Mouse (Mus musculus): ENCODE measurements around the gene Olfr775. TPM values are rescaled to one million over a fixed set of nuclear protein-coding genes. Genes with fewer than 3 reads are reported as not detected.

Gene Olfr775
- not detected in 2 replicates for polyA plus RNA-seq (2015; fragmentation: Nextera tagmentation; extraction: Ambion mirVana)

DNA sequence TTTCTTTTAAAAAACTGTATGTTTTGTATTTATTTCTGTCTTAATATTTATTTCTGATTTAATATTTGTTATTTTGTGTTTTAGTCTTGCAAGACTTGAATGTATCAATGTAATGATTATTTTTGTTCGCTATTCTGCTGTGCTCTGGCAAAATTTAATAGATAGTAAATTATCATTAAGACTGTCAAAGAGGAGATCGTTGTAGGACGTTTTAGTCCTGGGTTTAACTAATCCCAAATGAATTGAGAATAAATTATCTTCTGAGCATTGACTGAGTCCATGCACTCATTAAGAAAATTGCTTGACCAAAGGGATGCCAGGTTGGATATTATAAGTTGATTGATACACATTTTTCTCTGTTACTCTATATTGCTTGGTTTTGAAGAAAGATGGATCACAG is at the start of gene Olfr775:
Gene Olfr775 (plus strand): TSS at position 301 of the 400 bp plus-strand sequence.
- Histone ChIP-seq H3K4me1 (ENCODE audit: control insufficient read depth, low read depth, low read length) (no peaks in the 10 kb centered on the region), H3K4me3 (ENCODE audit: low read depth, low read length) (no peak within 1 kb of the TSS), H3K9ac (ENCODE audit: low read depth, low read length) (no peak within 1 kb of the TSS), H3K9me3 (replicated peaks; ENCODE audit: control insufficient read depth, low read length) (no peaks in the 10 kb centered on the region), H3K36me3 (ENCODE audit: control insufficient read depth, insufficient read depth) (no peaks in the 10 kb centered on the region), H3K4me2 (ENCODE audit: low read depth, low read length) (no peak within 1 kb of the TSS), H3K27ac (ENCODE audit: low read length) (no peak within 1 kb of the TSS), H3K27me3 (ENCODE audit: control insufficient read depth, insufficient read depth, low read depth, low read length) (no peaks in the 10 kb centered on the region)
- WGBS (ENCODE audit: insufficient replicate concordance), result 53% methylated on average over 3 of the region's 3 CpGs
- no peak for ATAC-seq (ENCODE audit: low read depth)

DNA sequence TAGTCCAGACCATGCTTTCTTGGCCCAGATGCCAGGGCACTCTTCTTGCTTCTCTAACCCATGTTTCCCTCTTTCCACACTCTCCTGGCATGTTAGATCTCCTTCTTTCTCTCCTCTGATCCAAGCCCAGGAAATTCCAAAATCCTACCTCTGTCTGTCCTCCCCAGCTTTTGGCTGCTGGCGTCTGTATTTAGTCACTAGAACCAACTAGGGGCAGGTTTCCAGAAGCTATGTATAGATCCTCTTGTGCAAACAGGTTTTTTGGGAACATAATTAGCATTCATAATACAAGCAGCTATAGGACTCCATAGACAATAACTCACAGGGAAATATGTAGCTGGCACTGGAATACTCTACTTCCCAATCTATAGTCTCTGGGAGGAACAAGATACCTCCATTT is 17.5 kb upstream of the Olfr775 start:
- no peak for ATAC-seq (ENCODE audit: low read depth)
- H3K36me3 ChIP-seq (ENCODE audit: control insufficient read depth, insufficient read depth), result no peaks in the 10 kb centered on the region
- H3K9me3 ChIP-seq (replicated peaks; ENCODE audit: control insufficient read depth, low read length), result peaks cover 5% of the 10 kb centered on the region
- no peak overlapping the region for H3K4me2 ChIP-seq (ENCODE audit: low read depth, low read length)
- no peaks in the 10 kb centered on the region for H3K4me1 ChIP-seq (ENCODE audit: control insufficient read depth, low read depth, low read length)
- H3K27me3 ChIP-seq (ENCODE audit: control insufficient read depth, insufficient read depth, low read depth, low read length), result no peaks in the 10 kb centered on the region
- H3K27ac ChIP-seq (ENCODE audit: low read length), result no peak overlapping the region
- 50% methylated on average over 1 of the region's 1 CpGs for WGBS (ENCODE audit: insufficient replicate concordance)
- H3K9ac ChIP-seq (ENCODE audit: low read depth, low read length), result no peak overlapping the region
- H3K4me3 ChIP-seq (ENCODE audit: low read depth, low read length), result no peak overlapping the region

DNA sequence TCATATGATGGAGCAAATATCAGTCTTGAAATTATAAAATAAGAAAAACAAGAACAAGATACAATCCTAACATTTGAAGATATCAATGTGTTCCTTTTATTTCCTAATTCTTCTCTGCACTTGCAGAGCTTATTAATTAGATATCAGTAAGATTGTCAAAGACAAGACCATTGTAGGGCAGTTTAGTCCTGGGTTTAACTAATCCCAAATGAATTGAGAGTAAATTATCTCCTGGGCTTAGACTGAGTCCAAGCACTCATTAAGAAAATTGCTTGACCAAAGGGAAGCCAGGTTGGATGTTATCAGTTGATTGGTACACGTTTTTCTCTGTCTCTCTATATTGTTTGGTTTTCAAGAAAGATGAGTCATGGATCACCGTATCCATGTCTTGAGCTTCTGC is 12.3 kb upstream of the Olfr775 start, which contains the start of gene Olfr774:
Gene Olfr774 (plus strand): TSS at position 301 of the 400 bp plus-strand sequence.
- Histone ChIP-seq H3K36me3 (ENCODE audit: control insufficient read depth, insufficient read depth) (no peaks in the 10 kb centered on the region), H3K4me3 (ENCODE audit: low read depth, low read length) (no peak within 1 kb of the TSS), H3K27me3 (ENCODE audit: control insufficient read depth, insufficient read depth, low read depth, low read length) (no peaks in the 10 kb centered on the region), H3K9me3 (replicated peaks; ENCODE audit: control insufficient read depth, low read length) (peaks cover 3% of the 10 kb centered on the region; the same call in 1 of the 2 replicates), H3K4me1 (ENCODE audit: control insufficient read depth, low read depth, low read length) (no peaks in the 10 kb centered on the region), H3K9ac (ENCODE audit: low read depth, low read length) (no peak within 1 kb of the TSS), H3K4me2 (ENCODE audit: low read depth, low read length) (no peak within 1 kb of the TSS), H3K27ac (ENCODE audit: low read length) (no peak within 1 kb of the TSS)
- no peak for ATAC-seq (ENCODE audit: low read depth)
- WGBS (ENCODE audit: insufficient replicate concordance), result 47% methylated on average over 2 of the region's 2 CpGs

DNA sequence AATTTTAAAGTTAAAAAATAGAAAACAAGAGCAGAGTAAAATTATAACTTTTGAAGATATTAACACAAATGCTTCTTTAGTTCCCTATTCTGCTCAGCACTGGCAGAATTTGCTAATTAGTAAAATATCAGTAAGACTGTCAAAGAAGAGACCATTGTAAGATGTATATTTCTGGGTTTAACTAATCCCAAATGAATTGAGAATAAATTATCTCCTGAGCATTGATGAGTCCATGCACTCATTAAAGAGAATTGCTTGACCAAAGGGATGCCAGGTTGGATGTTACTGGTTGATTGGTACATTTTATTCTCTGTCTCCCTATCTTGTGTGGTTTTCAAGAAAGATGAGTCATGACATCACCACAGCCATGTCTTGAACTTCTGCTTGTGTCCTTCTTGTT is 10.6 kb downstream of the Olfr775 start, which contains the start of gene Olfr776:
Gene Olfr776 (plus strand): TSS at position 301 of the 400 bp plus-strand sequence.
- H3K36me3 ChIP-seq (ENCODE audit: control insufficient read depth, insufficient read depth), result no peaks in the 10 kb centered on the region
- H3K4me1 ChIP-seq (ENCODE audit: control insufficient read depth, low read depth, low read length), result no peaks in the 10 kb centered on the region
- no peak for ATAC-seq (ENCODE audit: low read depth)
- no peak within 1 kb of the TSS for H3K27ac ChIP-seq (ENCODE audit: low read length)
- H3K4me2 ChIP-seq (ENCODE audit: low read depth, low read length), result no peak within 1 kb of the TSS
- H3K9ac ChIP-seq (ENCODE audit: low read depth, low read length), result no peak within 1 kb of the TSS
- no peaks in the 10 kb centered on the region for H3K9me3 ChIP-seq (replicated peaks; ENCODE audit: control insufficient read depth, low read length)
- H3K4me3 ChIP-seq (ENCODE audit: low read depth, low read length), result no peak within 1 kb of the TSS
- no peaks in the 10 kb centered on the region for H3K27me3 ChIP-seq (ENCODE audit: control insufficient read depth, insufficient read depth, low read depth, low read length)

DNA sequence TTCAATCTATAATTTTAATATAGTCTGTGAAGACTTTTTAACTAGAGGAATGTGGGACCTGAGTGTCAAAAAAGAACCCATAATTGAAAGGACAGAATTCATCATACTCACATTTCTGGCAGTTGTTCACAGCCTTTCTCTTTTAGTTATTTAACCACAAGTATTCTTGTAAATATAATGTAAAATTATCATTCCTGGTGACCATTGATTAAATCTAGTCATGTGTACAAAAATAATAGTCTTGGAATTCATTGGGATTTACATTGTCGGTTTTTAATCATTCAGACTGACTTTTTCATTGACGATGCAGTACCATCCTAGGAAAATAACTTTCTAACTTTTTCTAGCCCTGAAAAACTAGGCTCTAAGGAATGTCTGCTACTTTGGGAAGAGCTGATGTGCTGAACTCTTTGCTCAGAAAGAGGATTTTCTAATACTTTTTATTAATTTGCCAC is 22.9 kb downstream of the Olfr775 start, which contains the start of gene Olfr777:
Gene Olfr777 (minus strand): TSS at position 405 of the 455 bp plus-strand sequence.
- no peak within 1 kb of the TSS for H3K9ac ChIP-seq (ENCODE audit: low read depth, low read length)
- no peak within 1 kb of the TSS for H3K27ac ChIP-seq (ENCODE audit: low read length)
- H3K4me1 ChIP-seq (ENCODE audit: control insufficient read depth, low read depth, low read length), result no peaks in the 10 kb centered on the region
- no peaks in the 10 kb centered on the region for H3K36me3 ChIP-seq (ENCODE audit: control insufficient read depth, insufficient read depth)
- no peaks in the 10 kb centered on the region for H3K9me3 ChIP-seq (replicated peaks; ENCODE audit: control insufficient read depth, low read length)
- no peak within 1 kb of the TSS for H3K4me3 ChIP-seq (ENCODE audit: low read depth, low read length)
- no peaks in the 10 kb centered on the region for H3K27me3 ChIP-seq (ENCODE audit: control insufficient read depth, insufficient read depth, low read depth, low read length)
- H3K4me2 ChIP-seq (ENCODE audit: low read depth, low read length), result no peak within 1 kb of the TSS
- WGBS (ENCODE audit: insufficient replicate concordance), result 63% methylated on average over 2 of the region's 2 CpGs
- no peak for ATAC-seq (ENCODE audit: low read depth)

Other genes with a start within 250 kb of the Olfr775 start
- gene Olfr763, start 237.6 kb upstream of the Olfr775 start, polyA plus RNA-seq (2015; fragmentation: Nextera tagmentation; extraction: Ambion mirVana), result not detected in 2 replicates
- gene Olfr764-ps1, start 208.5 kb upstream of the Olfr775 start, polyA plus RNA-seq (2015; fragmentation: Nextera tagmentation; extraction: Ambion mirVana), result not detected in 2 replicates
- gene Olfr765, start 198.4 kb upstream of the Olfr775 start, polyA plus RNA-seq (2015; fragmentation: Nextera tagmentation; extraction: Ambion mirVana), result not detected in 2 replicates
- not detected in 2 replicates for gene Olfr766-ps1, start 179.4 kb upstream of the Olfr775 start, polyA plus RNA-seq (2015; fragmentation: Nextera tagmentation; extraction: Ambion mirVana)
- not detected in 2 replicates for gene Olfr767, start 165.5 kb upstream of the Olfr775 start, polyA plus RNA-seq (2015; fragmentation: Nextera tagmentation; extraction: Ambion mirVana)
- not detected in 2 replicates for gene Olfr768, start 149.0 kb upstream of the Olfr775 start, polyA plus RNA-seq (2015; fragmentation: Nextera tagmentation; extraction: Ambion mirVana)
- not detected in 2 replicates for gene Olfr769, start 130.6 kb upstream of the Olfr775 start, polyA plus RNA-seq (2015; fragmentation: Nextera tagmentation; extraction: Ambion mirVana)
- gene Olfr770, start 109.4 kb upstream of the Olfr775 start, polyA plus RNA-seq (2015; fragmentation: Nextera tagmentation; extraction: Ambion mirVana), result not detected in 2 replicates
- not detected in 2 replicates for gene Olfr771, start 83.7 kb upstream of the Olfr775 start, polyA plus RNA-seq (2015; fragmentation: Nextera tagmentation; extraction: Ambion mirVana)
- not detected in 2 replicates for gene Olfr772, start 70.5 kb upstream of the Olfr775 start, polyA plus RNA-seq (2015; fragmentation: Nextera tagmentation; extraction: Ambion mirVana)
- gene Olfr773, start 61.0 kb upstream of the Olfr775 start, polyA plus RNA-seq (2015; fragmentation: Nextera tagmentation; extraction: Ambion mirVana), result not detected in 2 replicates
- gene Olfr774, start 12.2 kb upstream of the Olfr775 start, polyA plus RNA-seq (2015; fragmentation: Nextera tagmentation; extraction: Ambion mirVana), result not detected in 2 replicates
- not detected in 2 replicates for gene Olfr776, start 10.7 kb downstream of the Olfr775 start, polyA plus RNA-seq (2015; fragmentation: Nextera tagmentation; extraction: Ambion mirVana)
- not detected in 2 replicates for gene Olfr777, start 23.1 kb downstream of the Olfr775 start, polyA plus RNA-seq (2015; fragmentation: Nextera tagmentation; extraction: Ambion mirVana)
- gene Olfr780, start 69.7 kb downstream of the Olfr775 start, polyA plus RNA-seq (2015; fragmentation: Nextera tagmentation; extraction: Ambion mirVana), result not detected in 2 replicates
- gene Olfr781, start 80.4 kb downstream of the Olfr775 start, polyA plus RNA-seq (2015; fragmentation: Nextera tagmentation; extraction: Ambion mirVana), result not detected in 2 replicates
- gene Olfr782, start 100.4 kb downstream of the Olfr775 start, polyA plus RNA-seq (2015; fragmentation: Nextera tagmentation; extraction: Ambion mirVana), result not detected in 2 replicates
- 0.04 TPM in 1 of 2 replicates, not detected in the other for gene Olfr784, start 135.7 kb downstream of the Olfr775 start, polyA plus RNA-seq (2015; fragmentation: Nextera tagmentation; extraction: Ambion mirVana)
- not detected in 2 replicates for gene Olfr785, start 157.0 kb downstream of the Olfr775 start, polyA plus RNA-seq (2015; fragmentation: Nextera tagmentation; extraction: Ambion mirVana)
- not detected in 2 replicates for gene Olfr786, start 178.9 kb downstream of the Olfr775 start, polyA plus RNA-seq (2015; fragmentation: Nextera tagmentation; extraction: Ambion mirVana)
- gene Olfr787, start 213.4 kb downstream of the Olfr775 start, polyA plus RNA-seq (2015; fragmentation: Nextera tagmentation; extraction: Ambion mirVana), result not detected in 2 replicates
- not detected in 2 replicates for gene Olfr788, start 222.6 kb downstream of the Olfr775 start, polyA plus RNA-seq (2015; fragmentation: Nextera tagmentation; extraction: Ambion mirVana)
- not detected in 2 replicates for gene Olfr789, start 236.3 kb downstream of the Olfr775 start, polyA plus RNA-seq (2015; fragmentation: Nextera tagmentation; extraction: Ambion mirVana)